Mouse (Mus musculus) olfactory bulb, adult 2 months (tissue): ENCODE data around the gene Timm23.

Experiments used
- CTCF ChIP-seq: fragments of 200-500 bp; IDR thresholded peaks from 2 replicates; pipeline ENCODE4 v1.5.1; 2012; ENCODE audit warnings: low read depth, mild to moderate bottlenecking, low read length, moderate library complexity; ENCODE audit not compliant: insufficient read depth
- POLR2A ChIP-seq: fragments of 200-500 bp; IDR thresholded peaks from 2 replicates; pipeline ENCODE4 v1.6.1; 2012; ENCODE audit warnings: mild to moderate bottlenecking, low read depth, low read length, moderate library complexity; ENCODE audit not compliant: insufficient read depth

- TF ChIP-seq CTCF (no peak), POLR2A (no peak)
Measured at GRCm38 (mm10) chr14:32180861-32181260, 20.8 kb downstream of the Timm23 start.
